Mouse (Mus musculus) cerebellum, adult 9-11 months (tissue): ENCODE data around the gene Slc44a3.

ENCODE experiments used
- DNase-seq: peaks from one replicate; pipeline ENCODE4 v3.0.0; 2022

Gene Slc44a3

DNA sequence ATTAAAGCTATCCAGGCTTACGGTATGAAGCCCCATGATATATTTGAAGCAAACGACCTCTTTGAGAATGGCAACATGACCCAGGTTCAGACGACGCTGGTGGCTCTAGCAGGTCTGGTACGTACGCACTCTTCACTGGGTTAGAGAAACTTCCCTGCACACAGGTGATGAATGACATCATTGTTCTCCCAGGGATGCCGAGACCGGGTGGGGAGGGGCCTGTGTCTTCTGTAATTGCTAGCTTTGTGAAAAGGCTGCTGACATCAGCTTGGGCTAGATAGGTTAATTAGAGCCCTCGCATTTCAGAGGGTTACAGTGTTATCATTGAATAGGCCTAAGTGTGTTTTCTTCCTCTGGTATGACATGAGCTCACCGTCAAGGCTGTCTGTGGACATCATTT is 80.8 kb downstream of the Slc44a3 start:
- DNase-seq: no peak

DNA sequence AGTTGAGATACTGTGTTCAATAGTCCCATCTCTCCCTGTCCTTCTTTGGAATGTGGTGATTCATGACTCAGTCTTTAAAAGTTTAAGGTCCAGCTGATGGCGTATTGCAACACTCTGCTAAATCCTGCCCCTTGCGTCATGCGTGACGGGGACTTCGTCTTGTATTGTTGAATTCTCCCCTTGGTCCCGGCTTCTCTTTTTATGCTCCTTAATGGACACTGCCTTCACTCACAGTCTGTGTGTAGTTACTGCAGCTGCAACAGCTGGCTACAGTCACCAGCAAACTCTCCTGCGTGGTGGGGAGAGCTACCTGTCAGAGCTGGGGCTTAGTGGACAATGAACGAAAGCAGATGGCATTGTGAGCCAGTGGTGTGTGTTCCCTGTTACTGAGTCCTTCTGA is 82.7 kb downstream of the Slc44a3 start:
- DNase-seq: no peak

DNA sequence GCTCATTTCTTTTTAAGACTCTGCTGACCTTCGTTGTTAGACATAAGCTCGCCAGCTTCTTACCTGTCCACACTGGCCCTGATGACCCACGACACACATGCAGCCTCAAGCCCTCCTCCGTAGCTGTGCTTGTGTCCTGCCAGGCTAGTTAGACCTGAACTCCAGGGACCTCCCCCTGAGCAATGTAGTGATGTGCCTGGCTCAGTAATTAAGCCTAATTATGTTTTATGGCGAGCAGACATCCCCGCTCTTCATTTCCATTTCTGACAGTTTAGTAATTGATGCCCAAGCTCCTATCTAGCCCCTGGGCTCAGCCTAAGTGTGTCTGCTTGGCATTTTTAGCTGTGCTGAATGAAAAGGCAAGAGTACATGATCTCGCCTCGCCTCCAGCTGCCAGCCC is 83.6 kb downstream of the Slc44a3 start:
- DNase-seq: no peak

DNA sequence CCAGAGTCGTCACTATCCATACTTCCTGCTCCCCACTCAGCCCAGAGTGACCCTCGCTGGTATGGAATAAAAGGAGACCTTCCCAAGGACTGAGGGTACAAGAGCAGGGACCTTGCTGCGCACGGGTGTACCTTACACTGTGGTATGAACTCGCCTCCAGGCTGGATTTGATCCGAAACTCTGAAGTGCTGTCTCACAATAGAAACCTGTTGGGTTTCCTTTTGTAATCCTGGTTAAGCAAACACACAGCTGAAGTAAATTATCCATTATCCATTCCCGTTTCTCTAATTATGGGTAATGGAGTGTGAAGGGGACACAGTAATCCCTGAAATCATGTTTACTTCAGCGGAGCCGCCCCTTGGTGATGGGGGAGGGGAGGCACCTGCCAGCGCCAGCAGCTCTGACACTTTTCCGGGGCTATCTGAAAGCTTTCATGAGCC is 84.2 kb downstream of the Slc44a3 start:
- no peak for DNase-seq

DNA sequence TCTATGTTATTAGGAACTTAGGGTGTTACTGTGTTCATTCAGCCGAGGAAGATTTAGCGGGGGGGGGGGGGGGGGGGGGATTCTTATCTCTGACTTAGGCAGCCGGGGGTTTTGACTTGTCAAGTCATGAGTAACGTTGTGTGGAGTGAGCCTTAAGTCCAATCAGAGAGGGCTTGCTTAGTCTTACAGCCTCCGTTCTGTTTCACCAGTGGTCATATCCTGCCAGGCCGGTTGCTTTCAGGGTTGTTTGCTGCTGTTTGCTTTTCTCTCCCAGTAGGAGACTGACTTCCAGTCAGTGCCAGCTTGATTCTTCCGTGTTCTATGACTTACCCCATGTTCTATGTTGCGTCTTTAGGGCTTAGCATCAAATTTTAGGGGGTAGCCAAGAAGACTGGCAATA is 85.8 kb downstream of the Slc44a3 start:
- no peak for DNase-seq

DNA sequence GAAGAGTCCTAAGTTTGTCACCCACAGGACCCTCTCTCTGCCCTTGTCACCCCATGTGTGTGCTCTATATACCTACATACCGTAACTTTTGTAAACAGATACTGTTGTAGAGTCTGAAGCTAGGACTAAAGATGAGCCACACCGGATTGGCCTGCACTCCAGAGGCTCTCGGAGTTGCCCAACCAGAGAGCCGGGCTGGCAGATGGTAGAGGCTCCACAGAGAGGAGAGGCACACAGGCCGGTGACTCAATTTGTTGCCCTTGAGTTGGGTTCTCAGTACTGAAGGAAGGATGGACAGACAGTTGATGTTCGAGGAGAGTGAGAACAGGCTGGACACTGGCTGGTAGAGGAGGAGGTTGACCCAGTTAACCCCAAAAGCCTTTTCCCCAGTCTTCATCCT is 87.8 kb downstream of the Slc44a3 start:
- DNase-seq: no peak

DNA sequence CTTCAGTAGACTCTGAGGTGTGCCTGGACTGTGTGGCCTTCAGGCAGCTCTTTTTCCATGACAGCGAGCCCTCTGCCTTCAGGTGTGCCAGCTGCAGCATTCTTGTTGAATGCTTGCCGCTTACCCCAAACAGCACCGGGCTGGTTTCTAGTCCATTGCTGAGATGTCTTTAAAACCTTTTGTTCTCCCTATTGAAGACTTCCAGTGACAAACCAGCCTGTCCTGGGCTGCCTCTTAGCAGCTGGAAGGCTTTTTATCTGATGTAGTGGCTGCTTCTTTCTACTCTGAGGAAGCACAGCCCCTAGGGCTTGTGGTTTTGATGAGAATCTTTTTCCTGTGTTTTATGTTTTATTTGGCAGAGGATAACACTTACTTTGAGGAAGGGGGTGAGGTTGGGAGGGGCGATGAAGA is 88.3 kb downstream of the Slc44a3 start:
- DNase-seq: no peak

DNA sequence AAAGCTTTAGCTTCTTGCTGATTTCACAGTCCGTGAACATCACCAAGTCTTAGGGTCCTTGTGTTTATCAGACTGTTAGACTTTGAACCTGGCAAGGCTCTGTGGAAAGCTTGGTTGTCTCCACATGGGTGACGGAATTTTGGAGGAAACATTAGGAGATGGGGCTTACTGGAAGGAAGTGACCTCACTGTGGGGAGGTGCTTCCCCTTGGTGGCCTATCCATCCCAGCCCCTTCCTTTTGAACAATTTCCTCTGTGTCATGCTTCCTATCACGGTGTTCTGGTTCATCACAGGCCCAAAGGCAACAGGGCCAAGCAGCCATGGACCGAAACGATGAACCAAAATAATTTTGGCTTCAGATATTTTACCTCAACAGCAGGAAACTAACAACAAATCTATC is 89.9 kb downstream of the Slc44a3 start:
- no peak for DNase-seq

DNA sequence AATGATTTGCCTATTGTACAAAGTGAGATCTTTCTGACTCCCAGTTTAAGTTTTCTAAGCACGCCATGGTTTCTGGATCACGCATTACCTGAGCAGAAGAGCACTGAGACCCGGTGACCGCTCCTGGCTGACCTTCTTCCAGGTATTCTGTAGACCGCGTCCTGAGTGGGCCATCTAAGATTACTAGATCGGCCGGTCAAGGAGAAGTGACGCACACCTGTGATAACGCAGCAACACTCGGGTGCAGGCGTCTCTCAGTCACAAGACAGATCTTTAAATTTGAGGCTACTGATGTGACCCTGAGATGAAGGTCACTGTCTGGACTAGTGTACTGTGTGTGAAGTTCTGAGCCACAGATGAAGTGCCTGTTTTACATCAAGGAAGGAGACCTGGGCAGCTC is 90.7 kb downstream of the Slc44a3 start:
- DNase-seq: no peak

DNA sequence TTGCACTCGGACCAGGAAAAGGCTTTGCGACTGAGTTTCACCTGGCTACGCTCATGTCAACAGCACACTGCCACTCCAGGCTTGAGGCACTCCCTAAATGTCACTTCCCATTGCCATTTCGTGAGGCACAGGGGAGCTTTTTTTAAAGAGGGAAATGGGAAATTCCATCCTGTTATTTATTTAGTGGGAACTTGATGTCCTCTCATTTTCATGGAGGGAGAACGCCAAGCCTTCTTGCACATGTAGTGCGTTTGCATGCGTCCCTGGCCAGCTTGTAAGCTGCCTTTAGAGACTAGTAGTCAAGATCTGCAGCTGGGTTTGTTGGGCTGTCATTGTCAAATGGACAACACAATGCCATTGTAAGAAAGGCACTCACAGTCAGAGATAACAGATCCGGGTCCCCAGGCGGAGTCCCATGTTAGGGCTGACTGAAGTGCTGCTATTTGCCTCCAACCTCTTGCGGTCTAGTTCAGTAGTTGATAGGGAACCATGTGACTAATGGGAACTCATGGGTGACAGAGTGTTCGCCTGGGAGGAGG is 92.5 kb downstream of the Slc44a3 start:
- no peak for DNase-seq

DNA sequence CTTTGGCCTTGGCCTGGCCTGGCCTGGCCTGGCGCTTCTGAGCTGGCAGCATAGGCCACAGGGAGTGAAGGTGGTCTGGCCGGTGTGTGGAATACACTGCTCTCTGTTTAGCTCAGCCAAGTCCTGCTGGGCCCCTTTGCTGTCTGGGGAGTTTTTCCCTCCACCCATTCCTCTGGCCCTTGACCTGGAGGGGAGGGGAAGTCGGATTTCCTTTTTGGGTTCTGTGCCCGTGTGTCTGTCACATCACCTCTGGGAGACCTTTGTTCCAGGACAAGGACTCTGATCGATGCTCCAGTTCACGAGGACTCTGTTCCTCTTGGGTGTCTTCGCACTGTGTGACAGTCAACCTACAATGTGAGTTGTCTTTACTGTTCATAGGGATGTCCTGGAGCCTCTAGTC is 94.2 kb downstream of the Slc44a3 start:
- no peak for DNase-seq

DNA sequence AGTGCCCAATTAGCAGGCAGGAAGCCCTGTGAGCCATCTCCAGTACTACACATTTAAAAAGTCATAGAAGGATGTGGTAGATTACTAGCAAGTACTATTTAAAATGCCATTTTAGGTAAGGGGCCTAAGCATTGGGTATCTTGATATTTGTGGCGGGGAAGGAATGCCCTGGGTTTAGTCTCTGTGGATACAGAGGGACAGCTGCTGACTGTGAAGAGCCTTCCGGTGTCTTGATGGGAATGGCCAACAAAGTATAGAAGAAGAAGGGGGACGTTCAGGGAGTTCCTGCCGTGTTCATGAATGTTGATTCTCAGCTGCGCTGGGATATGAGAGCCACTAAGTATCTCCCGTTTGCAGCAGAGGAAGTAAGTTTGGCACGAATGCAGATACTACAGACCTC is 95.1 kb downstream of the Slc44a3 start:
- DNase-seq: no peak

DNA sequence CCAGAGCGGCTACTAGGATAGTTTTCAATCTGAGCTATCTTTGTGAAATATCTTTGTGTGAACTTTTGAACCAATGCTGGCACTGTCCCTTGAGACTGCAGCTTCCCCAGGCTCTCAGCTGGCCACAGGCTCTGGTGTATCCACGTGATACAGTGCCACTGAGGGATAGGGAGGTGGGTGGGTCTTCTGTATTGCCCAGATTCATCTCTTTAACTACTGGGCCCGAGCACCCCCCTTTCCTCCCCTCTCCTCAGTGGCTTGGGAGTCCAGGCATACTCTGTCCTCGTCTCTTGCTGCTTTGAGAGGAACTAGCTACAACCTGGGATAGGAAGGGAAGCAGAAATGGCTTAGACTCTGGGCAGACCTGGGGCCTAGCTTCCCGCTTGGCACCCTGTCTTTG is 96.9 kb downstream of the Slc44a3 start:
- no peak for DNase-seq

DNA sequence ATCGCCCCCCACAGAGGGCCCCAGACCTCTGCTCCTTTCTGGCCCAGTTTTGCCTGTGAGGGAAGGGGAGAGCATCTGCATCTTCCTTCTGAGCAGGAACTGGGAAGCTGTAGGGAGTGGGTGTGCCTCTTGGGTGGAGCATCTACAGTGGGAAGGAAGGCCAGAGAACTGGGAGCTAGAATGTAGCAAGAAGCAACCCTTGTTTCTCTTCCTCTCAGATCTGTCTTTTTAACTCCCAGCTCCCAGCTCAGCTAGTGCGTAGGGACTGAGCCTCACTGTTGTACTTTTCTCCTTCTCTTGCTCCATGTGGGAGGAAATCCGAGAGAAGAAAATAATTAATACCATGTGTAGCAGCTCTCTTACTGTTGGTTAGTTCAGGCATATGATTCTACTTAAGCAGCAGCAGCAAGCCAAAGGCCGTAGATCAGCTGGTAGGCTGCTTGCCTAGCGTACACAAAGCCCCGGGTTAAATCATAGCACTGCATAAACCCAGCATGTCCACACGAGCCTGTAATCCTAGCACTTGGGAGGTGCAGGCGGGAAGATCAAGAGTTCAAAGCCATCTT is 98.2 kb downstream of the Slc44a3 start:
- DNase-seq: no peak

DNA sequence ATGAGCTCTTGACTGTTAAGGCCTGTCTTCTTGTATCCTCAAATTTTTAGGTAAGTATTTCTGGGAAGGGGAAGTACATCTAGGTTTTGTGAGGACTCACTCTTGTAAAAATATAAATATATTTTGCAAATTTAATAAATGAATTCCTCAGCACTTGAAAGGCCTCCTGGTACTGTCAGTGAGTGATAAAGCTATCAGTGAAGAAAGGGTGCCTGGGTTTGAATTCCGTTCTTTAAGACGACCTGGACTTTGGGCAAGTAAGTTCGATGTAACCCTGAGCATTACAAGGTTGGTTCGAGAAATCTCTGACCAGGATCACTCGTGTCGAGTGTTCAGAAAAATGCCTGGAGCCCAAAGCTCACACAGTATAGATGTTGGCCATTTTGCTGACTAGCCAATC is 98.8 kb downstream of the Slc44a3 start:
- DNase-seq: no peak

DNA sequence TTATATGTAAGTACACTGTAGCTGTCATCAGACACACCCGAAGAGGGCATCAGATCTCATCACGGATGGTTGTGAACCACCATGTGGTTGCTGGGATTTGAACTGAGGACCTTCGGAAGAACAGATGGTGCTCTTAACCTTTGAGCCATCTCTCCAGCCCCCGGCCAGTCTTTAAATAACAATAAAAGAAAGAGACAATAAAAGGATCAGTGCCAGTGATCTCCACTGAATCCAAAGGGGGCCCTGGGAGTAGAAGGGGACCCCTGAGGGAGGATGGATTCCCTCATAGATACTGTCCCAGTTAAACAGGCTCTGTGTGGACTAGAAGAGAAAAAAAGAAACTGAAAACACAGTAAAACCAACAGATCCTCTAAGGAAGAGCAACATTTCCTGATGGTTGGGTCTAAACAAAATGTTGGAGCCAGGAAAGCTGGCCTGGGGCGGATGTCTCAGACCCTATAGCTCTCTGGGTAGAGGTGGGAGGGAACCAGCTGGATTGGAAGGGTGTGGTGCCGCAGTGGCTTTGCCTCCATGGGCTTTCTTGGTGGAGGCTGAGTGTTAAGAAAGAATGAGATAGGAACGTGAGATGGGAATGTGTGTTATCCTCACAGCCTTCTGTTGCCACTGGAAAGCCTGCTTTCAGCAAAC is 101.8 kb downstream of the Slc44a3 start:
- no peak for DNase-seq

DNA sequence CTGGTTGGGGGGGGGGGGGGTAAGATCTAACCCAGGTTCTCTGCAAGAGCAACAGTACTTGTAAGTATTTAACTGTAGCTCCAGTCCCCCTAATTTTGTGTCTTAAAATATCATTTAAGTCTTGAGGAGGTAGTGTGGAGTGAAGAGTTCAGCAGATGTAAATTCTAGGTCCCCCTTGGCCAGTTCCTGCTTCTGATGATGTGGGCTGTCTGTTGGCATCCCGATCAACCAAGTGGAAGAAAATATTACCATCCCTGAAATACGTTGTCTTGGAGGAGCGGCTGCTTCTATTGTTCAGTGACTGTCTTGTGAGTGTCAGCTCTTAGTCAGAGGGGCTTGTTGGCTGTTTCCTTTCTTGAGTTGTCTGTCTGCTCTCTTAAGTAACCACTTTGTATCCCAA is 102.7 kb downstream of the Slc44a3 start:
- DNase-seq: no peak

DNA sequence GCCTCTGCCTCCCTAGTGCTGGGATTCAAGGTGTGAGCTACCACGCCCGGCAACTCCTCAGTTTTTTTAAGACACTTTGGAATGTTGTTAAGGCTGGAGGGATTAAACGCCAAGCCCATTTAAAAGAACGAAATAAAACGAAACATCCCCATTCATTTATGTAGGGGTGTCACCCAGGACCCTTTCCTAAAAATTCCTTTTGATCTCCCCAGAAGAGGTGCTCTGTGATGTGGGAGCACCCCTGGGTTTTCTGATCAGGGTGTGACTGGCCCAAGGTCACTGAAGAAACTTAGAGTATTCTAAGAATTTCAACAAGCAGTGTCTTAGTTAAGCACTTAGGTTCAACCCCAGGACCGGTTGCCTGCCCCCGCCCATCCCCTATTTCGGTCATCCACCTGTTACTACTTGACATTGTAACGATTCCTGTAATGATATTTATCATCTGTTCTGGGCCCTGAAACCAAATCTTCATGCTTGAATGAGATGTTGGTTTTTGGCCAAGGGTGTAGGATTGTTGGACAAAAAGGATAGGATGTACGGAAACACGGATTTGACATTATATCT is 103.4 kb downstream of the Slc44a3 start:
- no peak for DNase-seq

DNA sequence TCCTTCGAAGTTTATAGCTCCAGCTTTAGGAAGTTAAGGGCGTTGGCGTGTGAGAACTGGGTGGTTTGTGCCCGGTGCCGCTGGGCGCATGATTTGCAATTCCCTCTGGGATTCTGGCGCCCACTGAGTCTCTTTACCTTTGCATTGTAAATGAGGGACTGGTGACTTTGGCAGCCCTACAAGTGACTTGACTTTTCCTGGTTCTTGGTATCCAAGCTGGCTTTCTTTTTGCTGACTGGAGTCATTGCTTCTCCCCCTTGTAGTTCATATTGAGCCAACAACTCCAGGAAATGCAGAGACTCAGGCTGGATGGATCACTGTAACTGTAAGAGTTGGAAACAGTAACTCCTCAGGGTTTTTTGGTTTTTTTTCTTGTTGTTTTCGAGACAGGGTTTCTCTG is 104.0 kb downstream of the Slc44a3 start:
- peak; percentile 11 for DNase-seq

DNA sequence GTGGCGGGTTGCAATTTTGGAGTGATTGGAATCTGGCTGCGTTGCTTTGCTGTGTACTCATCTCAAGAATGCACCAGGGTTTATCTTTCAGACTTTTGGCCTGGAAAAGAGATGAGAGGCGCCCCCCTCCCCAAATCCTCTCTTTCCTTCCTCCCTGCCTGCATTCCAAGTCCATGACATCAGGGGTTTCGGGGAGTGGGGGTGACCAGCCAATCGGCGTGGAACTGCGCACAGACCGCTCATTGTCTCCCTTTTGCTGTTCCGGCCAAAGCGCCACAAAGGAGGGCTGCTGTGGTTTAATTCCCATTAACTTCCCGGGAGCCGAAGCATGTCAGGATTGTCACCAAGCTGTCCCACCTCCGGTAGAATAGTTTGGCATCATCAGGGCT is 104.7 kb downstream of the Slc44a3 start:
- DNase-seq: peak; percentile 44

DNA sequence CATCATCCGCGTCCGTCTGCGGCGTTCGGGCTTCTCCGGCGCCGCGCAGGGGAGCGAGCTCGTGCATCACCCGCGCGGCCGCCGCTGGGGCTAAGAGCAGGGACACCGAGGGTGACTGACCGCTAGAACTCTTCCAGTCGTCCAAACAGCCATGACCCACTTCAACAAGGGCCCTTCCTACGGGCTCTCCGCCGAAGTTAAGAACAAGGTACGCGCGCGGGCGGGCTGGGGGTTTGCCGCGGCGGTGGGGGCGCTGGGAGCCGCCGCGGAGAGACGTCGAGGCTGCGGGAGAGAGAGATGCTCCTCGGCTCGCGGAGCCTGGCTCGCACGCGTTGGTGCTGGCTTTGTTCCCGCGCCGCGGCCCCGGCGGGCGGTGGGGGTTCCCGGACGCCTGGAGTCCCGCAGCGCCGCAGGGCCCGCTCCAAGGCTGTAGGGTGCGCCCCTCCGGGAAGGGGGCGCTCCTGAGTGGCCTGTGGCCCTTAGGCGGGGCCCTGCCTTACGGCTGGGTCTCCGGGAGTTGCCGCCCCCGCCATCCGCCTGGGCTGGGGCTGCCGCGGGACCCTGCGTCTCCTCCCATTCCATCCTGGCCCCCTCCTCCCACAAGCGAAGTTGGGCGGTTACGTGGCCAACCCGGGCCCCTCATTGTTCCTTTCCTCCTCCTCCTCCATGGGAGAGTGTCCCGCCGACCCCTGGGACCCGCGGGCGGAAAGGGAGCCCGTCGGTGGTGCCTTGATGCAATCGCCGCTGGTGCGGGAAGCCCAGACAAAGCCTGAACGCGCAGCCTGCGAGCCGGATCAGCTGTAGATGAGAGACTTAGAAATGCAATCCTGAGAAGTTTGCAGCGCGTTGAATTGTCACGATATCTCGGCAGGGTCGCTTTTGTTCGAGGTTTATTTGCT is 105.3 kb downstream of the Slc44a3 start:
- DNase-seq: peak; percentile 65

DNA sequence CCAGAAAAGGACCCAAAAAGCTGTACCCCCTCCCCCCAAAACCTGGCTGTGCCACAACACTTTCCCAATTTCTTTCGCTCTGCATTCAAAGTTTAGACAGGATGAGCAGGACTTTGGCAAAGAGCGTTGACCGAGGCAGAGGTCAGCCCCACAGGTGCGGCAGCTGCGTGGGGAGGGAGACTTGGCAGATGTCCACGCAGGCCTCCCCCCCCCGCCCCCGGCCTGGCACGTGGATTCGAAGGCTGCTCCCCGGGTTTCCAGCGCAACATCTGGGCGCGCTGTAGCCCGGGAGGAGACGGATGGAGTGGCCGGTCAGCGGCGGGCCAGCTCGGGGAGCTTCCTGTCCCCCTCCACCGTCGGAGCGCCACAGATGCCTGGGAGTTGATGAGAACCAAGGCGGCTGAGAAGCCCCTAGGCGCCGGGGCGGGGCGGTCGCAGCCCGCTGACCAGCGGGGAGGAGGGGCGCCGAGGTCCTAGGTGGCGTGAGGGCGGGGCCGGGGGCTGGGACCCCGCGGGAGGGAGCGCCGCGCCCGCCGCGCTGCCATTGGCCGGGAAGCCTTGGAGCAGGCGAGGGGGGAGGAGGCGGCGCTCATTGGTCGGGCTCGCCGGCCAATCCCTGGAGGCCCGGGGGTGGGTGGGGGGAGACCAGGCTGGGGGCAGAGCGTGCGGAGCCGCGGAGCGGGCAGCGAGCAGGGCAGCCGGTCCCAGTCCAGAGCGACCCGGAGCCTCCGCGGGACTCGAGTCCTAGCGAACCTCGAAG is 106.2 kb downstream of the Slc44a3 start, which contains the start of gene Cnn3:
TSS of gene Cnn3 (plus strand) at position 637 of the 760 bp plus-strand sequence.
- DNase-seq: peak; percentile 86

DNA sequence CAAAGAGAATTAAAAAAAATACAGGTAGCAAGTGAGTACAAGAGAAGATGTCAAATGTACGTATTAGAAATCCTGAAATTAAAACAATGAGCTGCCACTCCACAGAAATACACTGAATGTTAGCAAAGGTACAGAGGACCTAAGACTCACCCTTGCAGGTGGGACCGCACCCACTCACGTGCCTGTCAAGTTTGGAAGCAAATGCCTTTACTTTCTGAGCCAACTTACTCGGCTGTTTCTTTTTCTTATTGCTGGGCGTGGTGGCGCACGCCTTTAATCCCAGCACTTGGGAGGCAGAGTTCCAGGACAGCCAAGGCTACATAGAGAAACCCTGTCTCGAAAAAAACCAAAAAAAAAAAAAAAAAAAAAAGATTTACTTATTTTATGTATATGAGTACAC is 109.8 kb downstream of the Slc44a3 start:
- no peak for DNase-seq
